Mouse (Mus musculus) adrenal gland, postnatal 25 days (tissue): Measurements from ENCODE around the gene Slc8a3. TPM values are rescaled to one million over a fixed set of nuclear protein-coding genes. Genes with fewer than 3 reads are reported as not detected.

ENCODE experiments used
- DNase-seq: peaks from one replicate; pipeline ENCODE4 v3.0.0; 2021; ENCODE audit warnings: mixed read lengths
- total RNA-seq: library from RNA; stranded (reverse); gene quantifications from 2 replicates; pipeline ENCODE4 v1.2.3, GENCODE M21; 2021

Gene Slc8a3
- total RNA-seq, 1 experiment from 2014 or later: 1.2 TPM

GRCm38 (mm10) chr12:81235456-81236330 lies 97.3 kb downstream of the Slc8a3 start:
- DNase-seq: no peak

- DNase-seq: no peak
These were observed 99.1 kb downstream of the Slc8a3 start for GRCm38 (mm10) chr12:81233746-81234380.

GRCm38 (mm10) chr12:81227767-81228460 lies 105.1 kb downstream of the Slc8a3 start:
- no peak for DNase-seq

- DNase-seq: no peak
These were observed 106.4 kb downstream of the Slc8a3 start for GRCm38 (mm10) chr12:81226590-81226989.

- DNase-seq: no peak
These were observed 106.9 kb downstream of the Slc8a3 start for GRCm38 (mm10) chr12:81225966-81226577.

- no peak for DNase-seq
These were observed 108.1 kb downstream of the Slc8a3 start for GRCm38 (mm10) chr12:81224843-81225242.

GRCm38 (mm10) chr12:81223276-81223675 lies 109.7 kb downstream of the Slc8a3 start:
- no peak for DNase-seq

GRCm38 (mm10) chr12:81219339-81219738 lies 113.6 kb downstream of the Slc8a3 start:
- no peak for DNase-seq

- no peak for DNase-seq
These were observed 124.4 kb downstream of the Slc8a3 start for GRCm38 (mm10) chr12:81208559-81208958.

- peak; percentile 69 for DNase-seq
These were observed 127.1 kb downstream of the Slc8a3 start for GRCm38 (mm10) chr12:81205619-81206560.

- DNase-seq: no peak
These were observed 129.8 kb downstream of the Slc8a3 start for GRCm38 (mm10) chr12:81203226-81203625.

- peak; percentile 78 for DNase-seq
These were observed 133.6 kb downstream of the Slc8a3 start for GRCm38 (mm10) chr12:81199280-81199955.

- DNase-seq: no peak
These were observed 135.4 kb downstream of the Slc8a3 start for GRCm38 (mm10) chr12:81197468-81198075.

GRCm38 (mm10) chr12:81193968-81194367 lies 139.0 kb downstream of the Slc8a3 start:
- no peak for DNase-seq

- DNase-seq: no peak
These were observed 143.3 kb downstream of the Slc8a3 start for GRCm38 (mm10) chr12:81189636-81190035.

- DNase-seq: no peak
These were observed 144.0 kb downstream of the Slc8a3 start for GRCm38 (mm10) chr12:81188996-81189395.

- no peak for DNase-seq
These were observed 144.6 kb downstream of the Slc8a3 start for GRCm38 (mm10) chr12:81188423-81188822.

GRCm38 (mm10) chr12:81186668-81187067 lies 146.3 kb downstream of the Slc8a3 start:
- DNase-seq: no peak

GRCm38 (mm10) chr12:81186081-81186480 lies 146.9 kb downstream of the Slc8a3 start:
- no peak for DNase-seq

GRCm38 (mm10) chr12:81184967-81185366 lies 148.0 kb downstream of the Slc8a3 start:
- no peak for DNase-seq
